Mouse (Mus musculus) myocyte (in vitro differentiated cells): ENCODE measurements around the gene Rgl1. TPM values are rescaled to one million over a fixed set of nuclear protein-coding genes. Genes with fewer than 3 reads are reported as not detected.

Source experiments
- H3K27me3 ChIP-seq: one replicate; pipeline ENCODE4 v1.6.1; 2011; ENCODE audit not compliant: control insufficient read depth, insufficient read depth, insufficient read length
- H3K36me3 ChIP-seq: one replicate; pipeline ENCODE4 v1.6.1; 2011; ENCODE audit not compliant: control insufficient read depth, insufficient read depth
- H3K4me2 ChIP-seq: one replicate; pipeline ENCODE4 v1.6.1; 2011; ENCODE audit warnings: low read depth, control low read depth
- H3K4me3 ChIP-seq: one replicate; pipeline ENCODE4 v1.5.1; 2011; ENCODE audit warnings: mild to moderate bottlenecking, control low read depth, moderate library complexity
- H3K79me2 ChIP-seq: one replicate; pipeline ENCODE4 v1.6.1; 2011; ENCODE audit not compliant: control insufficient read depth, insufficient read depth
- H3ac ChIP-seq: one replicate; pipeline ENCODE4 v1.6.1; 2011; ENCODE audit not compliant: control insufficient read depth, insufficient read length
- CEBPB ChIP-seq: IDR thresholded peaks from 2 replicates; pipeline ENCODE4 v1.6.1; 2011; ENCODE audit warnings: mild to moderate bottlenecking, moderate library complexity; ENCODE audit not compliant: poor library complexity, insufficient read depth, severe bottlenecking
- E2F4 ChIP-seq: IDR thresholded peaks from one replicate; pipeline ENCODE4 v1.6.1; 2011; ENCODE audit warnings: mild to moderate bottlenecking, control low read depth, moderate library complexity; ENCODE audit not compliant: insufficient read depth
- MAX ChIP-seq: IDR thresholded peaks from one replicate; pipeline ENCODE4 v1.6.1; 2011; ENCODE audit warnings: low read depth, mild to moderate bottlenecking, control low read depth
- MYOD1 ChIP-seq, 3 experiments: IDR thresholded peaks; one replicate each; pipeline ENCODE4 v1.6.1; 2011; ENCODE audit warnings: control low read depth in 2 of 3, low read depth in 2 of 3, mild to moderate bottlenecking in 2 of 3, moderate library complexity in 1 of 3; ENCODE audit not compliant: insufficient read length in 2 of 3, control insufficient read depth in 1 of 3
- MYOG ChIP-seq, 3 experiments: IDR thresholded peaks; one replicate each; pipeline ENCODE4 v1.6.1; 2011; ENCODE audit warnings: control low read depth in 2 of 3, low read depth in 2 of 3, mild to moderate bottlenecking in 2 of 3; ENCODE audit not compliant: insufficient read length in 2 of 3, control insufficient read depth in 1 of 3, insufficient read depth in 1 of 3
- POLR2A ChIP-seq: IDR thresholded peaks from one replicate; pipeline ENCODE4 v1.6.1; 2011; ENCODE audit warnings: low read depth, mild to moderate bottlenecking, control low read depth, moderate library complexity; ENCODE audit not compliant: insufficient read length
- POLR2AphosphoS2 ChIP-seq: IDR thresholded peaks from one replicate; pipeline ENCODE4 v1.6.1; 2011; ENCODE audit warnings: low read depth, control low read depth; ENCODE audit not compliant: insufficient read length
- REST ChIP-seq: IDR thresholded peaks from one replicate; pipeline ENCODE4 v1.6.1; 2011; ENCODE audit warnings: mild to moderate bottlenecking, control low read depth, moderate library complexity; ENCODE audit not compliant: insufficient read depth, insufficient read length
- SRF ChIP-seq: IDR thresholded peaks from one replicate; pipeline ENCODE4 v1.6.1; 2011; ENCODE audit warnings: low read depth; ENCODE audit not compliant: control insufficient read depth, insufficient read length
- TCF12 ChIP-seq: IDR thresholded peaks from one replicate; pipeline ENCODE4 v1.6.1; 2011; ENCODE audit warnings: mild to moderate bottlenecking, control low read depth; ENCODE audit not compliant: poor library complexity, insufficient read depth, severe bottlenecking
- TCF3 ChIP-seq: IDR thresholded peaks from one replicate; pipeline ENCODE4 v1.6.1; 2011; ENCODE audit warnings: low read depth, control low read depth; ENCODE audit not compliant: insufficient read length
- USF1 ChIP-seq: IDR thresholded peaks from one replicate; pipeline ENCODE4 v1.6.1; 2011; ENCODE audit warnings: low read depth, mild to moderate bottlenecking, control low read depth, moderate library complexity
- polyA plus RNA-seq: library from polyadenylated mRNA; unstranded; fragments of >200 nt; fragmentation: generic; extraction: Trizol; gene quantifications from one replicate; pipeline ENCODE4 v1.2.1, GENCODE M21; 2012; ENCODE audit warnings: missing spikeins

The Rgl1 gene
- polyA plus RNA-seq, 1 experiment, result 4.3 TPM

- no peak overlapping the region for H3ac ChIP-seq
- H3K36me3 ChIP-seq, result no peaks in the 10 kb centered on the region
- no peak overlapping the region for H3K4me2 ChIP-seq
- no peaks in the 10 kb centered on the region for H3K27me3 ChIP-seq
- H3K79me2 ChIP-seq, result no peaks in the 10 kb centered on the region
- TF ChIP-seq CEBPB (no peak), MYOD1 (IDR thresholded peaks at IDR 0.05; ENCODE audit: control insufficient read depth in 1 of 3, insufficient read length in 2 of 3, low read depth in 2 of 3) (no peak), POLR2AphosphoS2 (no peak), MYOG (IDR thresholded peaks at IDR 0.05; ENCODE audit: control insufficient read depth in 1 of 3, insufficient read depth in 1 of 3, insufficient read length in 2 of 3, low read depth in 2 of 3) (no peak), POLR2A (no peak), SRF (no peak)
- no peak overlapping the region for H3K4me3 ChIP-seq
Measured at GRCm38 (mm10) chr1:152524987-152525648, 241.0 kb downstream of the Rgl1 start.

GRCm38 (mm10) chr1:152524098-152524892 is 241.9 kb downstream of the Rgl1 start:
- Histone ChIP-seq H3ac (no peak overlapping the region), H3K4me2 (no peak overlapping the region), H3K27me3 (no peaks in the 10 kb centered on the region), H3K79me2 (no peaks in the 10 kb centered on the region), H3K4me3 (no peak overlapping the region), H3K36me3 (no peaks in the 10 kb centered on the region)
- TF ChIP-seq TCF12, result no peak
- no peak for TF ChIP-seq MYOD1 (IDR thresholded peaks at IDR 0.05; ENCODE audit: control insufficient read depth in 1 of 3, insufficient read length in 2 of 3, low read depth in 2 of 3)
- TF ChIP-seq E2F4, result no peak
- TF ChIP-seq POLR2A, result no peak
- TF ChIP-seq CEBPB, result no peak
- TF ChIP-seq MYOG (IDR thresholded peaks at IDR 0.05; ENCODE audit: control insufficient read depth in 1 of 3, insufficient read depth in 1 of 3, insufficient read length in 2 of 3, low read depth in 2 of 3), result no peak
- TF ChIP-seq SRF, result no peak
- no peak for TF ChIP-seq POLR2AphosphoS2
- no peak for TF ChIP-seq USF1
- TF ChIP-seq TCF3, result no peak
- TF ChIP-seq REST, result no peak
- TF ChIP-seq MAX, result no peak

- TF ChIP-seq MAX (no peak), MYOG (IDR thresholded peaks at IDR 0.05; ENCODE audit: control insufficient read depth in 1 of 3, insufficient read depth in 1 of 3, insufficient read length in 2 of 3, low read depth in 2 of 3) (no peak), SRF (no peak), TCF3 (no peak), USF1 (no peak), TCF12 (no peak), MYOD1 (IDR thresholded peaks at IDR 0.05; ENCODE audit: control insufficient read depth in 1 of 3, insufficient read length in 2 of 3, low read depth in 2 of 3) (no peak), REST (no peak), E2F4 (no peak), POLR2AphosphoS2 (no peak), CEBPB (no peak), POLR2A (no peak)
- Histone ChIP-seq H3K4me2 (no peak overlapping the region), H3K79me2 (no peaks in the 10 kb centered on the region), H3K27me3 (no peaks in the 10 kb centered on the region), H3ac (no peak overlapping the region), H3K4me3 (no peak overlapping the region), H3K36me3 (no peaks in the 10 kb centered on the region)
Measured at GRCm38 (mm10) chr1:152523292-152523691, 242.9 kb downstream of the Rgl1 start.

- Histone ChIP-seq H3K4me2 (no peak overlapping the region), H3K4me3 (no peak overlapping the region), H3ac (no peak overlapping the region), H3K27me3 (no peaks in the 10 kb centered on the region), H3K36me3 (no peaks in the 10 kb centered on the region), H3K79me2 (no peaks in the 10 kb centered on the region)
- no peak for TF ChIP-seq REST
Measured at GRCm38 (mm10) chr1:152522226-152522625, 243.9 kb downstream of the Rgl1 start.

GRCm38 (mm10) chr1:152520798-152521575 is 245.2 kb downstream of the Rgl1 start:
- H3K4me3 ChIP-seq, result no peak overlapping the region
- H3ac ChIP-seq, result no peak overlapping the region
- H3K4me2 ChIP-seq, result no peak overlapping the region
- no peaks in the 10 kb centered on the region for H3K79me2 ChIP-seq
- TF ChIP-seq MYOD1 (IDR thresholded peaks at IDR 0.05; ENCODE audit: control insufficient read depth in 1 of 3, insufficient read length in 2 of 3, low read depth in 2 of 3) (no peak), POLR2A (no peak), USF1 (no peak), POLR2AphosphoS2 (no peak), CEBPB (no peak), MAX (no peak)
- no peaks in the 10 kb centered on the region for H3K27me3 ChIP-seq
- H3K36me3 ChIP-seq, result no peaks in the 10 kb centered on the region
